Mouse (Mus musculus) intestine, embryonic 16.5 days (tissue): ENCODE measurements around the gene 4930513O06Rik. TPM values are rescaled to one million over a fixed set of nuclear protein-coding genes. Genes with fewer than 3 reads are reported as not detected.

Experiments used
- ATAC-seq: fragments of 200-750 bp; cut with Nextera tagmentation; 2 replicates; pipeline ENCODE4 v1.8.0; 2017; ENCODE audit warnings: moderate TSS enrichment, moderate library complexity
- H3K27ac ChIP-seq: fragments of 300-500 bp; sonication (generic); 2 replicates; pipeline ENCODE4 v1.5.1; 2014; ENCODE audit warnings: mild to moderate bottlenecking, low read length
- H3K27me3 ChIP-seq: fragments of 300-500 bp; sonication (generic); replicated peaks from 2 replicates; pipeline ENCODE4 v1.6.1; 2014; ENCODE audit warnings: low read length, control low read depth, mixed read lengths; ENCODE audit not compliant: control insufficient read depth, insufficient read depth
- H3K36me3 ChIP-seq: fragments of 300-500 bp; sonication (generic); 2 replicates; pipeline ENCODE4 v1.6.1; 2014; ENCODE audit warnings: low read length, control low read depth; ENCODE audit not compliant: control insufficient read depth, insufficient read depth
- H3K4me1 ChIP-seq: fragments of 300-500 bp; sonication (generic); 2 replicates; pipeline ENCODE4 v1.6.1; 2014; ENCODE audit warnings: low read length, control low read depth, mixed read lengths; ENCODE audit not compliant: control insufficient read depth, insufficient read depth
- H3K4me2 ChIP-seq: fragments of 300-500 bp; sonication (generic); 2 replicates; pipeline ENCODE4 v1.6.1; 2014; ENCODE audit warnings: low read depth, low read length, control low read depth
- H3K4me3 ChIP-seq: fragments of 300-500 bp; sonication (generic); 2 replicates; pipeline ENCODE4 v1.5.1; 2014; ENCODE audit warnings: mild to moderate bottlenecking, low read length
- H3K9ac ChIP-seq: fragments of 300-500 bp; sonication (generic); 2 replicates; pipeline ENCODE4 v1.6.1; 2014; ENCODE audit warnings: low read depth, low read length
- H3K9me3 ChIP-seq: fragments of 300-500 bp; sonication (generic); 2 replicates; pipeline ENCODE4 v1.6.1; 2016; ENCODE audit warnings: low read length, control low read depth; ENCODE audit not compliant: control insufficient read depth
- WGBS: fragments of 180-500 bp; shearing (Covaris S2); extraction: QIAGEN DNeasy Blood & Tissue Kit; methylation state at CpG from one replicate; pipeline ENCODE4 v1.1.7; 2014; 5-methylcytosine and 5-hydroxymethylcytosine counted together
- polyA plus RNA-seq: library from polyadenylated mRNA; unstranded; fragments of >200 nt; fragmentation: Nextera tagmentation; extraction: Ambion mirVana; gene quantifications from 2 replicates; pipeline ENCODE4 v1.2.1, GENCODE M21; 2015

4930513O06Rik gene
- polyA plus RNA-seq, result not detected in 2 replicates

DNA sequence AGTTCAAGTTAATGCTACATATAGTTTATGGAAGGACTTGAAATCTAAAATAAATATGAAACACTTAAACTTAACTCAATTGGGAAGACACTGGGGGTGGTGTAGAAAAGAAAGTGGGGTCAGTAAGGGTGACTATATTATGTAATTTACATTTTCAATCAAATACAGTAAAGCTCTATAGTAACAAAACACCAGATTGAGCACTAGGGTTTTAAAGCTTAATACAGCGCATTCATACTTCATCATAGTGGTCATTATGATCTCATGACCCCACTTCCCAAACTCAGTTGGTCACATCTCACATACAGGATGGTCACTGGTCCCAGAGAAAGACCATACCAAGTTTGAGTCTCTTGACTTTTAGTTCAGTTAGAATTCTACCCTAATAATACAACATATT lies at the start of gene 4930513O06Rik:
4930513O06Rik (plus strand) TSS at position 301 of the 400 bp plus-strand sequence.
- Histone ChIP-seq H3K9ac (no peak within 1 kb of the TSS), H3K27ac (no peak within 1 kb of the TSS), H3K4me1 (no peaks in the 10 kb centered on the region), H3K36me3 (no peaks in the 10 kb centered on the region), H3K4me2 (no peak within 1 kb of the TSS), H3K27me3 (no peaks in the 10 kb centered on the region), H3K4me3 (no peak within 1 kb of the TSS), H3K9me3 (no peaks in the 10 kb centered on the region)
- ATAC-seq, result no peak
- WGBS, result 100% methylated on average over 1 of the region's 1 CpGs

DNA sequence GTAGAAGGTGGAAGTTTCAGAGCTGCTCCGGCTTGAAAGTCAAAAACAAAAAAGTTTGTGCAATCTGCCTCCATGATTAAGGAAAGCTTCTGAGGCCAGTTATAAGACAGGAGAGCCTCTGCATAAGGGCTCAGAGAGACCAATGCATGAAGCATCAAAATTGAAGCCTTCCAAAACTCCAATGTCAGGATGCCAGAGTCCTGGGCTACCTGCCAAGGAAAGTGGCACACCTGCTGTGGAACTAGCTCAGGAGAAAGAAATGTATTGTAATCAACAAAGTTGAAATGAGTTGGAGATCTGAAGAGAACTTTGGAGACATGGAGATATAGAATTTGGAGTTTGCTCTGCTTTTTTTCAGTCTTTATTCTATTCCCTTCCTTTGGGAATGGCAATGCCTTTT lies 48.4 kb upstream of the 4930513O06Rik start:
- no peaks in the 10 kb centered on the region for H3K4me1 ChIP-seq
- H3K9me3 ChIP-seq, result no peaks in the 10 kb centered on the region
- no peak overlapping the region for H3K9ac ChIP-seq
- WGBS, result 92% methylated on average over 1 of the region's 1 CpGs
- H3K36me3 ChIP-seq, result no peaks in the 10 kb centered on the region
- no peak for ATAC-seq
- no peak overlapping the region for H3K4me3 ChIP-seq
- H3K4me2 ChIP-seq, result no peak overlapping the region
- no peaks in the 10 kb centered on the region for H3K27me3 ChIP-seq
- no peak overlapping the region for H3K27ac ChIP-seq

- Histone ChIP-seq H3K4me3 (no peak overlapping the region), H3K9me3 (no peaks in the 10 kb centered on the region), H3K4me1 (no peaks in the 10 kb centered on the region), H3K36me3 (no peaks in the 10 kb centered on the region), H3K4me2 (no peak overlapping the region), H3K27me3 (no peaks in the 10 kb centered on the region), H3K27ac (no peak overlapping the region), H3K9ac (no peak overlapping the region)
- 54% methylated on average over 2 of the region's 2 CpGs for WGBS
- no peak for ATAC-seq
Observed at GRCm38 (mm10) chrX:139039314-139039713, 46.7 kb upstream of the 4930513O06Rik start.

DNA sequence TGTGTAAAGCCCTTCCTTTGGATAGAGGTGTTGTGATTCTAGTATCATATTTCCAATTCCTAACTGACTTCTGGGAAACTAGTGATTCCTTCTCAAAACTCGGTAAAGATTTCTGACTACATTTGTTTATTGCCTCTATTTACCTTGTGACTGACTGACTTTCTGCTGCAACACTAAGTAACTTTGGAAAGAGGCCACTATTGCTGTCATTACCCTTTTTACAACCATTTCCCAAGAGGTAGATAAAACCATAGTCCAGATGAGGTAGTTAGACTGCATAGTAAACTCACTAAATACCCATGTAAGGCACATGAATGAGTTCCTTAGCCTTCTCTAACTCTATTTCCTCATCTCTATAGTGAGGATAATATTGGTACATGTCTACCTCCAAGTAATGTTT lies 44.9 kb upstream of the 4930513O06Rik start:
- H3K4me1 ChIP-seq, result no peaks in the 10 kb centered on the region
- H3K27me3 ChIP-seq, result no peaks in the 10 kb centered on the region
- no peak overlapping the region for H3K4me3 ChIP-seq
- ATAC-seq, result no peak
- 87% methylated on average over 1 of the region's 1 CpGs for WGBS
- H3K4me2 ChIP-seq, result no peak overlapping the region
- H3K36me3 ChIP-seq, result no peaks in the 10 kb centered on the region
- no peak overlapping the region for H3K9ac ChIP-seq
- H3K9me3 ChIP-seq, result no peaks in the 10 kb centered on the region
- no peak overlapping the region for H3K27ac ChIP-seq

GRCm38 (mm10) chrX:139051976-139052375 lies 34.1 kb upstream of the 4930513O06Rik start:
- ATAC-seq, result no peak
- Histone ChIP-seq H3K4me3 (no peak overlapping the region), H3K36me3 (no peaks in the 10 kb centered on the region), H3K27ac (no peak overlapping the region), H3K27me3 (no peaks in the 10 kb centered on the region), H3K9me3 (no peaks in the 10 kb centered on the region), H3K4me2 (no peak overlapping the region), H3K9ac (no peak overlapping the region), H3K4me1 (no peaks in the 10 kb centered on the region)
- 39% methylated on average over 1 of the region's 1 CpGs for WGBS

DNA sequence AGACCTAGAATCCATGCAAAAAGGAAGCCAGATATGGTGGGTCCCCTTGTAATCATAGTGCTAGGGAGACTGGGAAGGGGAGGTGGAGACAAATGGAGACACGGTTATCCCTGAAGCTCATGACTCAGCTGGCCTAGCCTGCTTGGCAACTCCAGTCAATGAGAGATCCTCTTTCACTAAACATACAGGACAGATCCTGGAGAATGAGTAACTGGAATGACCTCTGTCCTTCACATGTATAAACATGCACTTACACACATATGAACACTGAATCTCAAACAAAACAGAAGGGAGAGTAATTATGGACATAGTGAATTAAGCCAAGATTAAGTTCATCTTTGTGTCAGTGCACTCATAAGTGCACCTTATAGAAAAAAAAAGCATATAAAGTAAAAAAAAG lies 32.9 kb upstream of the 4930513O06Rik start:
- no peaks in the 10 kb centered on the region for H3K36me3 ChIP-seq
- no peaks in the 10 kb centered on the region for H3K27me3 ChIP-seq
- H3K4me3 ChIP-seq, result no peak overlapping the region
- H3K4me1 ChIP-seq, result no peaks in the 10 kb centered on the region
- no peaks in the 10 kb centered on the region for H3K9me3 ChIP-seq
- ATAC-seq, result no peak
- WGBS, result 57% methylated on average over 1 of the region's 1 CpGs
- H3K4me2 ChIP-seq, result no peak overlapping the region
- H3K9ac ChIP-seq, result no peak overlapping the region
- no peak overlapping the region for H3K27ac ChIP-seq

- Histone ChIP-seq H3K36me3 (no peaks in the 10 kb centered on the region), H3K4me2 (no peak overlapping the region), H3K4me3 (no peak overlapping the region), H3K9me3 (no peaks in the 10 kb centered on the region), H3K9ac (no peak overlapping the region), H3K27me3 (no peaks in the 10 kb centered on the region), H3K27ac (no peak overlapping the region), H3K4me1 (no peaks in the 10 kb centered on the region)
- no peak for ATAC-seq
- 86% methylated on average over 5 of the region's 5 CpGs for WGBS
Observed at GRCm38 (mm10) chrX:139064078-139064477, 22.0 kb upstream of the 4930513O06Rik start.

DNA sequence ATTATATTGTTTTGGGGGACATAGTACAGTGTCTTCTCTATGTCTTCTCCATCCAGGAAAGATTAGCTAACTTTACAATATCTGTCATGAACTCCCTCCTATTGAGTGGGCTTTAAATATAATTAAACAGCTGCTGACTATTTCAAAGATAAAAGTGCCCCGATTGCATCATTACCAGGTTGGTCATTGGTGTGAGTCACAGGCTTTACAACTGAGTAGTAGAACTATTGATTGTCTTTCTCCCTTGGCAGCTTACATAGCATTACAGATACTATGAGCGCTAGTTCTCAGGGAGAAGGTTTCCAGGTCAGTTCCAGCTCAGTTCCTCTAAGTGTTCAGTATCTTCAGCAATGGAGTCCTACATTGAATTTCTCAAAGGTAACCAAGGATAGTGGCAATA lies 7.5 kb upstream of the 4930513O06Rik start:
- no peaks in the 10 kb centered on the region for H3K27me3 ChIP-seq
- ATAC-seq, result no peak
- H3K4me3 ChIP-seq, result no peak overlapping the region
- H3K9me3 ChIP-seq, result no peaks in the 10 kb centered on the region
- H3K27ac ChIP-seq, result no peak overlapping the region
- H3K9ac ChIP-seq, result no peak overlapping the region
- H3K36me3 ChIP-seq, result no peaks in the 10 kb centered on the region
- no peak overlapping the region for H3K4me2 ChIP-seq
- no peaks in the 10 kb centered on the region for H3K4me1 ChIP-seq
- 83% methylated on average over 2 of the region's 2 CpGs for WGBS

DNA sequence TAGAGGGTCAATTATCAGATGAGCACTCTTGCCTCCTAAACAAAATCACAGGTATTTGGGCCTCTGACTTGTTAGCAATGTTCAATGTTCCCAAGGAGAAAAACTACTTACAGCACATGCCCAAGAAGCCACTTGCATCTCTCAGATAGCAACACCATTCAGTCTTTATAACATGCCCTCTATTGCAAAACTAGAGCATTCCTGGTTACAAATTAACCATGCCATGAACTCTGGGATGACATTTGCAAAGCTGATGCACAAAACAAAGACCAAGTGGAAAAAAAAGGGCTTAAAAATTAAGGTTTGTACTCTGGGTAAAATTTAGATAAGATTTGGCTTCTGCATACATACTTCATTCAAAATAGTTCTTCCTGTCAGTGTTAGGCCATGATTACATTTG lies 966 bp upstream of the 4930513O06Rik start, which contains the start of gene Serpina7:
Serpina7 (minus strand) TSS at position 160 of the 400 bp plus-strand sequence.
- Histone ChIP-seq H3K9me3 (no peaks in the 10 kb centered on the region), H3K9ac (no peak within 1 kb of the TSS), H3K4me2 (no peak within 1 kb of the TSS), H3K27me3 (no peaks in the 10 kb centered on the region), H3K4me1 (no peaks in the 10 kb centered on the region), H3K36me3 (no peaks in the 10 kb centered on the region), H3K4me3 (no peak within 1 kb of the TSS), H3K27ac (no peak within 1 kb of the TSS)
- no peak for ATAC-seq

GRCm38 (mm10) chrX:139097197-139097596 lies 11.2 kb downstream of the 4930513O06Rik start:
- 63% methylated on average over 1 of the region's 1 CpGs for WGBS
- Histone ChIP-seq H3K4me1 (no peaks in the 10 kb centered on the region), H3K4me2 (no peak overlapping the region), H3K36me3 (no peaks in the 10 kb centered on the region), H3K27me3 (no peaks in the 10 kb centered on the region), H3K27ac (no peak overlapping the region), H3K9ac (no peak overlapping the region), H3K9me3 (no peaks in the 10 kb centered on the region), H3K4me3 (no peak overlapping the region)
- no peak for ATAC-seq
